Mouse (Mus musculus): ENCODE measurements around the gene Pex5. TPM values are rescaled to one million over a fixed set of nuclear protein-coding genes. Genes with fewer than 3 reads are reported as not detected.

Pex5 gene
- polyA plus RNA-seq, 1 experiment from 2014 or later: 46.9 TPM

DNA sequence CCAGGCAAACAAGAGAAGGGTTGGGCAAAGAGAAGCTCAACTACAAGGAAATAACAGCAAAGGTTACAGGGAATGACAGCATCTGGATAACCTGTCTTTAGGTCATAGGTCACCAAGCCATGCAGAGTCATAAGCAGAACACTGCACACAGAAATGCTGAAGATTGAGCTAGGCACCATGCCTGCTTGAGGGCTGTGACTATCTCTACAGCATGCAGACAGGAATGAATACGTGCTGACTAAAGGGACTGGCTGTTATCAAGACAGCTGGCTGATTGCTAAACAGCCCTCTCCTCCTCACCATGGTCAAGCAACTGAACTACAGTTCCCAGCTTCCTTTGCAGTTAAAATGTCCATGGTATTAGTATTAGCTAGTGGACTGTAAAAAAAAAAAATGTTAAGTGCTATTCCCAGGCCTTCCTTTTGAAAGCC is 9.2 kb upstream of the Pex5 start:
- Histone ChIP-seq H3K4me2 (ENCODE audit: low read depth, low read length, severe bottlenecking) (no peak overlapping the region), H3K9ac (ENCODE audit: low read length) (no peak overlapping the region), H3K4me3 (ENCODE audit: low read depth, low read length) (no peak overlapping the region), H3K27me3 (ENCODE audit: control insufficient read depth, insufficient read depth, low read length) (no peaks in the 10 kb centered on the region), H3K36me3 (ENCODE audit: control insufficient read depth, insufficient read depth, low read length) (no peaks in the 10 kb centered on the region), H3K4me1 (replicated peaks; ENCODE audit: control insufficient read depth, insufficient read depth, low read length) (no peaks in the 10 kb centered on the region), H3K27ac (ENCODE audit: low read depth, low read length) (no peak overlapping the region), H3K9me3 (ENCODE audit: control insufficient read depth, low read length) (no peaks in the 10 kb centered on the region)
- ATAC-seq (replicated peaks; ENCODE audit: low FRiP score): no peak
- WGBS: 67% methylated on average over 1 of the region's 1 CpGs
- no peak for DNase-seq (ENCODE audit: low spot score)

GRCm38 (mm10) chr6:124418686-124419085 is 3.8 kb upstream of the Pex5 start:
- Histone ChIP-seq H3K4me3 (ENCODE audit: low read depth, low read length) (no peak overlapping the region), H3K36me3 (ENCODE audit: control insufficient read depth, insufficient read depth, low read length) (no peaks in the 10 kb centered on the region), H3K9me3 (ENCODE audit: control insufficient read depth, low read length) (no peaks in the 10 kb centered on the region), H3K4me1 (replicated peaks; ENCODE audit: control insufficient read depth, insufficient read depth, low read length) (0 out of 2 replicates have a peak, but pooled peaks cover 4% of the 10 kb centered on the region), H3K27me3 (ENCODE audit: control insufficient read depth, insufficient read depth, low read length) (no peaks in the 10 kb centered on the region), H3K9ac (ENCODE audit: low read length) (no peak overlapping the region), H3K27ac (ENCODE audit: low read depth, low read length) (no peak overlapping the region), H3K4me2 (ENCODE audit: low read depth, low read length, severe bottlenecking) (no peak overlapping the region)
- WGBS: 84% methylated on average over 3 of the region's 3 CpGs
- no peak for ATAC-seq (replicated peaks; ENCODE audit: low FRiP score)
- no peak for DNase-seq (ENCODE audit: low spot score)

- H3K27ac ChIP-seq (ENCODE audit: low read depth, low read length): peak overlapping the region; percentile 27; the same call in 1 of the 2 replicates
- no peaks in the 10 kb centered on the region for H3K36me3 ChIP-seq (ENCODE audit: control insufficient read depth, insufficient read depth, low read length)
- ATAC-seq (replicated peaks; ENCODE audit: low FRiP score): peak; percentile 52
Observed at GRCm38 (mm10) chr6:124415347-124416088, 651 bp upstream of the Pex5 start.

DNA sequence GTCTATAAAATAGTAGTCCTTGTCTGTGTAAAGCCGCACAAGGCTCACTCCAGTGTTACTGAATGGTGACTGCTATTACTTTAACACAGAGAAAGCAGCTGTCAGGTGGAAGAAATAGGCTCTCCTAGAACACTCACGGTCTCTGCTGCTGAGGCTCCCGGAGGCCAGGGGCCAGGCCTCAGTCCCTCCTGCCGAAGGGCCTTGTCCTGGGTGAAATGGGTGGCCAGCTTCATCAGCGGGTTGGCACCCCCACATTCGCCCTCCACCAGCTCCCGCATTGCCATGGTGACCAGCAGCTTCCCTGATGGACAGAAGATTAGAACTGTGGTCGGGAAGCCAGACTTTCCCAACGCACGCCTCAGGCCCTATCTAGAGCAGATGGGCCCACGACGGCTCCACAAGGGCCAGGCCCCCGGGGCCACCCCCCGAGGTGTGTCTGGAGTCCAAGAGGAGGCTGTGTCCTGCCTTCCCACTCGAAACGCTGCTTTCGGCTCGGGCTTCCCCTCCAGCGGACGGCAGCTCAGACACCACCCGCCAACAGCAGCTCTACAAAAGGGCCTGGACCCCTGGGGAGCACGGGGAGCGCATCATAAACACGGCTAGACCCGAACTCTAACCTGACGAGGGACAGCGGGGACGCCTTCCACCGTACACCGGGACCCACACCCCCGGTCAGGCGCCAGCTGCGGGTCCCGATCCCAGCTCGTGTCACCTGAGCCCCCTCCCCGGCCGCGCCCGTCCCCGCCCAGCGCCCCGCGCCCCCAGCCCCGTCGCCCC is 529 bp downstream of the Pex5 start:
- 2% methylated on average over 39 of the region's 45 CpGs for WGBS
- Histone ChIP-seq H3K4me3 (ENCODE audit: low read depth, low read length) (peak overlapping the region; percentile 84), H3K4me2 (ENCODE audit: low read depth, low read length, severe bottlenecking) (peak overlapping the region; percentile 69), H3K9me3 (ENCODE audit: control insufficient read depth, low read length) (no peaks in the 10 kb centered on the region), H3K9ac (ENCODE audit: low read length) (peak overlapping the region; percentile 77), H3K4me1 (replicated peaks; ENCODE audit: control insufficient read depth, insufficient read depth, low read length) (peaks cover 4% of the 10 kb centered on the region; the same call in 1 of the 2 replicates), H3K36me3 (ENCODE audit: control insufficient read depth, insufficient read depth, low read length) (no peaks in the 10 kb centered on the region), H3K27me3 (ENCODE audit: control insufficient read depth, insufficient read depth, low read length) (no peaks in the 10 kb centered on the region), H3K27ac (ENCODE audit: low read depth, low read length) (peak overlapping the region; percentile 31; the same call in 1 of the 2 replicates)
- DNase-seq (ENCODE audit: low spot score) (peak; percentile 80), ATAC-seq (replicated peaks; ENCODE audit: low FRiP score) (peak; percentile 11)

More at GRCm38 (mm10) chr6:124415347-124416088, 651 bp upstream of the Pex5 start:
- peak overlapping the region; percentile 84 for H3K4me3 ChIP-seq (ENCODE audit: low read depth, low read length)
- DNase-seq (ENCODE audit: low spot score): peak; percentile 83
- no peaks in the 10 kb centered on the region for H3K9me3 ChIP-seq (ENCODE audit: control insufficient read depth, low read length)
- no peaks in the 10 kb centered on the region for H3K27me3 ChIP-seq (ENCODE audit: control insufficient read depth, insufficient read depth, low read length)
- H3K4me2 ChIP-seq (ENCODE audit: low read depth, low read length, severe bottlenecking): peak overlapping the region; percentile 69
- WGBS: 5% methylated on average over 21 of the region's 21 CpGs
- peak overlapping the region; percentile 77 for H3K9ac ChIP-seq (ENCODE audit: low read length)
- H3K4me1 ChIP-seq (replicated peaks; ENCODE audit: control insufficient read depth, insufficient read depth, low read length): peaks cover 4% of the 10 kb centered on the region; the same call in 1 of the 2 replicates

DNA sequence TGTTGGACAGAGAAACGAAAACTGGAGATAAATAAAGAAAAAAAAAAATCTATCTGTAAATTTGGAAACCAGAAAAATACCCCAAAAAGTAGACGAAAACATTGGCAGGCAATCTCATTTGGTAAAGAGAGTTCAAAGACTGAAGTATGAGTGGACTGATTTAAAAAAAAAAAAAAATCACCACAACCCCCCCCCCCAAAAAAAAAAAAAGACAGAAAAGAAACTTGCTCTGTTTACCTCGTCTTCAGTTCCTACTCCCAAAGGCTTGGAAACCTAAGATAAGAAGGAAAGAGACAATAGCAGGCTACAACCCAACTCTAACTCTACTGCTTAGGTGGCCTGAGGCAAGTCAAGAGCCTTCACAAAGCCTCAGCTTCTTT is 1.1 kb downstream of the Pex5 start:
- ATAC-seq (replicated peaks; ENCODE audit: low FRiP score): no peak
- Histone ChIP-seq H3K27me3 (ENCODE audit: control insufficient read depth, insufficient read depth, low read length) (no peaks in the 10 kb centered on the region), H3K36me3 (ENCODE audit: control insufficient read depth, insufficient read depth, low read length) (no peaks in the 10 kb centered on the region; the same call in 1 of the 2 replicates), H3K9ac (ENCODE audit: low read length) (peak overlapping the region; percentile 77), H3K27ac (ENCODE audit: low read depth, low read length) (no peak overlapping the region), H3K9me3 (ENCODE audit: control insufficient read depth, low read length) (no peaks in the 10 kb centered on the region), H3K4me3 (ENCODE audit: low read depth, low read length) (peak overlapping the region; percentile 84), H3K4me2 (ENCODE audit: low read depth, low read length, severe bottlenecking) (peak overlapping the region; percentile 69), H3K4me1 (replicated peaks; ENCODE audit: control insufficient read depth, insufficient read depth, low read length) (peaks cover 4% of the 10 kb centered on the region; the same call in 1 of the 2 replicates)
- WGBS: 59% methylated on average over 3 of the region's 3 CpGs
- no peak for DNase-seq (ENCODE audit: low spot score)

GRCm38 (mm10) chr6:124408355-124408754 is 6.5 kb downstream of the Pex5 start:
- ATAC-seq (replicated peaks; ENCODE audit: low FRiP score) (no peak), DNase-seq (ENCODE audit: low spot score) (no peak)
- Histone ChIP-seq H3K27me3 (ENCODE audit: control insufficient read depth, insufficient read depth, low read length) (no peaks in the 10 kb centered on the region), H3K36me3 (ENCODE audit: control insufficient read depth, insufficient read depth, low read length) (peaks cover 5% of the 10 kb centered on the region; the same call in 1 of the 2 replicates), H3K4me1 (replicated peaks; ENCODE audit: control insufficient read depth, insufficient read depth, low read length) (no peaks in the 10 kb centered on the region; the same call in 1 of the 2 replicates), H3K4me2 (ENCODE audit: low read depth, low read length, severe bottlenecking) (no peak overlapping the region), H3K9ac (ENCODE audit: low read length) (no peak overlapping the region), H3K27ac (ENCODE audit: low read depth, low read length) (no peak overlapping the region), H3K9me3 (ENCODE audit: control insufficient read depth, low read length) (no peaks in the 10 kb centered on the region), H3K4me3 (ENCODE audit: low read depth, low read length) (no peak overlapping the region)
- WGBS: 93% methylated on average over 5 of the region's 5 CpGs

GRCm38 (mm10) chr6:124407180-124407579 is 7.7 kb downstream of the Pex5 start:
- peaks cover 9% of the 10 kb centered on the region; the same call in 1 of the 2 replicates for H3K36me3 ChIP-seq (ENCODE audit: control insufficient read depth, insufficient read depth, low read length)
- no peak for ATAC-seq (replicated peaks; ENCODE audit: low FRiP score)
- DNase-seq (ENCODE audit: low spot score): no peak

DNA sequence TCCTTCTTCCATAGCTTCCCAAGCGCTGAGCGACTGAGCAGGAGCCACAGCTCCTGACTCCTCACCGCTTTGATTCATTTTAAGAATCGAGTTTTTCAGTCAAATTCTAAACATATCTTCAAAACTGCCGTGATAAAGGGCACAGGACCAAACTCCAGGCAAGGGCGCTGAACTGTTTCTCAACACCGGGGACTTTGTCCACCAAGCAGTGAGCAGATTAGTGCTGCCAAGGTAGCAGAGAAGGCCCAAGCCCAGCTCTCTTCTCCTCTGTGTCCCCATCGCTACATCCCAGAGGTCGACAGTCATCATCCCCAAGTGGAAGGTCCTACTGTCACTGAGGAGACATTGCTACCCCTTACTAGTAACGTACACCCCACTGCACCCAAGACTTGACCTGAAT is 8.5 kb downstream of the Pex5 start:
- ATAC-seq (replicated peaks; ENCODE audit: low FRiP score) (no peak), DNase-seq (ENCODE audit: low spot score) (no peak)
- Histone ChIP-seq H3K4me1 (replicated peaks; ENCODE audit: control insufficient read depth, insufficient read depth, low read length) (no peaks in the 10 kb centered on the region), H3K4me2 (ENCODE audit: low read depth, low read length, severe bottlenecking) (no peak overlapping the region), H3K9me3 (ENCODE audit: control insufficient read depth, low read length) (no peaks in the 10 kb centered on the region), H3K27ac (ENCODE audit: low read depth, low read length) (no peak overlapping the region), H3K36me3 (ENCODE audit: control insufficient read depth, insufficient read depth, low read length) (peaks cover 9% of the 10 kb centered on the region; the same call in 1 of the 2 replicates), H3K9ac (ENCODE audit: low read length) (no peak overlapping the region), H3K4me3 (ENCODE audit: low read depth, low read length) (no peak overlapping the region), H3K27me3 (ENCODE audit: control insufficient read depth, insufficient read depth, low read length) (no peaks in the 10 kb centered on the region)
- WGBS: 93% methylated on average over 10 of the region's 10 CpGs

More at GRCm38 (mm10) chr6:124407180-124407579, 7.7 kb downstream of the Pex5 start:
- Histone ChIP-seq H3K4me1 (replicated peaks; ENCODE audit: control insufficient read depth, insufficient read depth, low read length) (no peaks in the 10 kb centered on the region), H3K27me3 (ENCODE audit: control insufficient read depth, insufficient read depth, low read length) (no peaks in the 10 kb centered on the region), H3K9me3 (ENCODE audit: control insufficient read depth, low read length) (no peaks in the 10 kb centered on the region), H3K27ac (ENCODE audit: low read depth, low read length) (no peak overlapping the region), H3K9ac (ENCODE audit: low read length) (no peak overlapping the region), H3K4me2 (ENCODE audit: low read depth, low read length, severe bottlenecking) (no peak overlapping the region), H3K4me3 (ENCODE audit: low read depth, low read length) (no peak overlapping the region)

Data from forebrain, embryonic 11.5 days (tissue).